Mouse (Mus musculus): ENCODE data around the gene Polr2i.

DNA sequence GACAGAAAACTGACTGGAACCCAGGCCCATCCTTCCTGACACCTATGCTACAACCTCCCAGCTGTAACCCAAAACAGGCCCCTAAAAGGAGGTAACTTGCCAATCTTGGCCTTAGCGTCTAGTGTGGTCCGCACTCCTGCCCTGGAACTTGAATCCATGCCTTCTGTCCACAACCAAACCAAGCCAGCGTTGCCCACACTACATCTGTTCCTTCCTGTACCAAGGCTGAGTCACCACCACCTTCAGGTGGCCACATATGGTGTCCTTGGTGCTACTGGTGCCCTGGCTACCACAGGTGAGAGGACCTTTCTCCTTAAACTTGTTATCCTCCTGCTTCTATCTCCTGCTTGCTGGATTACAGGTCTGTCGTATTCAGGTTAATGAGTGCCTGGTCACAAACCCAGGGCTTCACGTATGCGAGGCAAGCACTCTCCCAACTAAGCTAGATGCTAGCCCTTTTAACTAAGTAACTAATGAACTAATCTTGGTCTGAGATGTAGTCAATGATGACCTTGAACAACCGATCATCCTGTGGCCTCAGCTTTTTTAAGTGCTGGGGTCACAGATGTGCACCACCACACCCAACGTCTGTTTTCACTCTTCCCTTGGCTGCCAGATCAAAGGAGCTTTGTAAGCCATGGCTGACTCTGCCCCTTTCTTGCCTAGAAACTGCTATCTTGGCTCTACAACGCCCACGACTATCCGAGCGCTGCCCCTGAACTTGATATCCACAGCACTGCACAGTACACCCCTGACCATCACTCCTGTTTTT is 43.2 kb upstream of the Polr2i start:
- TF ChIP-seq CTCF (conservative IDR thresholded peaks at IDR 0.05; ENCODE audit: insufficient read depth, insufficient read length, low read depth, low read length) (no peak), POLR2A (IDR thresholded peaks at IDR 0.05; ENCODE audit: low read depth, low read length) (no peak)
